Mouse (Mus musculus) cortical plate, adult 2 months (tissue): Measurements from ENCODE around the gene Stxbp5l.

Experiments
- CTCF ChIP-seq: fragments of 200-500 bp; IDR thresholded peaks from 2 replicates; pipeline ENCODE4 v1.5.1; 2011; ENCODE audit warnings: mild to moderate bottlenecking, control low read depth, low read length; ENCODE audit not compliant: insufficient read depth; ENCODE audit errors: extremely low read depth
- POLR2A ChIP-seq: fragments of 200-500 bp; IDR thresholded peaks from 2 replicates; pipeline ENCODE4 v1.6.1; 2011; ENCODE audit warnings: mild to moderate bottlenecking, low read length, control low read depth; ENCODE audit not compliant: insufficient read depth; ENCODE audit errors: extremely low read depth

DNA sequence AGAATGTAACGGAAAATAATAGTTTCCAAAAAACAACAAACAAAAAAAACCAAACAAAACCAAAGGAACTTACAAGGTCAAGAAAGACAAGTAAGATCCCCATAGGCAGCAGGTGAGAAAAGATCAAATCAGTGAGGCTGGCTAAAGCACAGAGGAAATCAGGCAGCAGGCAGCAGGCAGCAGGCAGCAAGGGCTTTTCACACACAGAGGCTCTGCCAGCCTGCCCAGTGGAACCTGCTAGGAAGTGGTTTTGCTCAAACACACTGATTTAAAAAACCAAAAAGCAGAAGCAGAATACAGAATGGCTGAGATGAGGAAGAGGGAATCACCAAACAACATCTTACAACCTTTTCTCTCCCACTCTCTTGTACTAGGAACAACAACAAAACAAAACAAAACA, 47.2 kb downstream of the Stxbp5l start:
- TF ChIP-seq POLR2A (no peak), CTCF (no peak)
